Mouse (Mus musculus): ENCODE measurements around the gene Fstl3. TPM values are rescaled to one million over a fixed set of nuclear protein-coding genes. Genes with fewer than 3 reads are reported as not detected.

The Fstl3 gene
- total and polyA plus RNA-seq, 3 experiments = 0.05 to 0.22 TPM; not detected in 1

GRCm38 (mm10) chr10:79745411-79745810 lies 31.7 kb upstream of the Fstl3 start:
- ATAC-seq (ENCODE audit: extremely low read depth, insufficient number of reproducible peaks, low FRiP score, poor library complexity, severe bottlenecking) = no peak
- H3K36me3 ChIP-seq (replicated peaks) = peaks cover 50% of the 10 kb centered on the region
- no peaks in the 10 kb centered on the region for H3K9me3 ChIP-seq (replicated peaks)
- H3K27me3 ChIP-seq (ENCODE audit: insufficient read depth, low read length) = no peaks in the 10 kb centered on the region
- DNase-seq (ENCODE audit: low spot score) = no peak
- peak overlapping the region; percentile 74 for H3K4me3 ChIP-seq (ENCODE audit: low read depth, low read length)
- peaks cover 33% of the 10 kb centered on the region for H3K4me1 ChIP-seq (ENCODE audit: insufficient read depth, low read depth, low read length)
- TF ChIP-seq POLR2AphosphoS5 (IDR thresholded peaks at IDR 0.05; ENCODE audit: insufficient replicate concordance, low read depth, low read length) (no peak), GATA1 (IDR thresholded peaks at IDR 0.05; ENCODE audit: borderline replicate concordance, low read length) (no peak), CTCF (IDR thresholded peaks at IDR 0.05; ENCODE audit: low read depth, low read length) (no peak), GATA2 (IDR thresholded peaks at IDR 0.05; ENCODE audit: borderline replicate concordance, low read depth, low read length) (no peak), TAL1 (conservative IDR thresholded peaks at IDR 0.05; ENCODE audit: low read depth, low read length) (no peak)

- no peak for TF ChIP-seq POLR2AphosphoS5 (IDR thresholded peaks at IDR 0.05; ENCODE audit: insufficient replicate concordance, low read depth, low read length)
- TF ChIP-seq CTCF (IDR thresholded peaks at IDR 0.05; ENCODE audit: low read depth, low read length) = no peak
- no peak for TF ChIP-seq GATA2 (IDR thresholded peaks at IDR 0.05; ENCODE audit: borderline replicate concordance, low read depth, low read length)
- no peak for TF ChIP-seq GATA1 (IDR thresholded peaks at IDR 0.05; ENCODE audit: borderline replicate concordance, low read length)
- TF ChIP-seq TAL1 (conservative IDR thresholded peaks at IDR 0.05; ENCODE audit: low read depth, low read length) = no peak
- DNase-seq (ENCODE audit: low spot score) (peak; percentile 95), ATAC-seq (ENCODE audit: extremely low read depth, insufficient number of reproducible peaks, low FRiP score, poor library complexity, severe bottlenecking) (peak; percentile 96)
- peaks cover 43% of the 10 kb centered on the region for H3K36me3 ChIP-seq (replicated peaks)
- peaks cover 32% of the 10 kb centered on the region for H3K4me1 ChIP-seq (ENCODE audit: insufficient read depth, low read depth, low read length)
- no peaks in the 10 kb centered on the region for H3K9me3 ChIP-seq (replicated peaks)
- peak within 1 kb of the TSS; percentile 74 for H3K4me3 ChIP-seq (ENCODE audit: low read depth, low read length)
- H3K27me3 ChIP-seq (ENCODE audit: insufficient read depth, low read length) = no peaks in the 10 kb centered on the region
These were observed 30.9 kb upstream of the Fstl3 start, which contains the start of gene Polrmt for GRCm38 (mm10) chr10:79745898-79746773. Gene Polrmt (minus strand): TSS chr10:79746581.

- Histone ChIP-seq H3K27me3 (ENCODE audit: insufficient read depth, low read length) (peaks cover 4% of the 10 kb centered on the region), H3K4me3 (ENCODE audit: low read depth, low read length) (peak overlapping the region; percentile 74; the same call in 1 of the 2 replicates), H3K4me1 (ENCODE audit: insufficient read depth, low read depth, low read length) (peaks cover 32% of the 10 kb centered on the region), H3K36me3 (replicated peaks) (peaks cover 37% of the 10 kb centered on the region), H3K9me3 (replicated peaks) (no peaks in the 10 kb centered on the region)
- DNase-seq (ENCODE audit: low spot score) (no peak), ATAC-seq (ENCODE audit: extremely low read depth, insufficient number of reproducible peaks, low FRiP score, poor library complexity, severe bottlenecking) (no peak)
- TF ChIP-seq GATA2 (IDR thresholded peaks at IDR 0.05; ENCODE audit: borderline replicate concordance, low read depth, low read length) = no peak
- no peak for TF ChIP-seq GATA1 (IDR thresholded peaks at IDR 0.05; ENCODE audit: borderline replicate concordance, low read length)
- no peak for TF ChIP-seq TAL1 (conservative IDR thresholded peaks at IDR 0.05; ENCODE audit: low read depth, low read length)
- TF ChIP-seq CTCF (IDR thresholded peaks at IDR 0.05; ENCODE audit: low read depth, low read length) = no peak
- no peak for TF ChIP-seq POLR2AphosphoS5 (IDR thresholded peaks at IDR 0.05; ENCODE audit: insufficient replicate concordance, low read depth, low read length)
These were observed 30.3 kb upstream of the Fstl3 start for GRCm38 (mm10) chr10:79746774-79747151.

- TF ChIP-seq GATA1 (IDR thresholded peaks at IDR 0.05; ENCODE audit: borderline replicate concordance, low read length) (no peak), GATA2 (IDR thresholded peaks at IDR 0.05; ENCODE audit: borderline replicate concordance, low read depth, low read length) (no peak), TAL1 (conservative IDR thresholded peaks at IDR 0.05; ENCODE audit: low read depth, low read length) (no peak), CTCF (IDR thresholded peaks at IDR 0.05; ENCODE audit: low read depth, low read length) (no peak), POLR2AphosphoS5 (IDR thresholded peaks at IDR 0.05; ENCODE audit: insufficient replicate concordance, low read depth, low read length) (no peak)
These were observed 28.6 kb upstream of the Fstl3 start for GRCm38 (mm10) chr10:79748496-79748895.

GRCm38 (mm10) chr10:79754856-79755516 lies 22.1 kb upstream of the Fstl3 start, which contains the start of gene Fgf22:
Gene Fgf22 (plus strand): TSS chr10:79755076.
- H3K9me3 ChIP-seq (replicated peaks) = 0 out of 2 replicates have a peak, but pooled peaks cover 3% of the 10 kb centered on the region
- H3K36me3 ChIP-seq (replicated peaks) = peaks cover 49% of the 10 kb centered on the region
- H3K4me1 ChIP-seq (ENCODE audit: insufficient read depth, low read depth, low read length) = peaks cover 15% of the 10 kb centered on the region
- ATAC-seq (ENCODE audit: extremely low read depth, insufficient number of reproducible peaks, low FRiP score, poor library complexity, severe bottlenecking) (no peak), DNase-seq (ENCODE audit: low spot score) (no peak)
- peak within 1 kb of the TSS; percentile 27; the same call in 1 of the 2 replicates for H3K4me3 ChIP-seq (ENCODE audit: low read depth, low read length)
- peaks cover 11% of the 10 kb centered on the region for H3K27me3 ChIP-seq (ENCODE audit: insufficient read depth, low read length)
- TF ChIP-seq POLR2AphosphoS5 (IDR thresholded peaks at IDR 0.05; ENCODE audit: insufficient replicate concordance, low read depth, low read length) = no peak
- no peak for TF ChIP-seq TAL1 (conservative IDR thresholded peaks at IDR 0.05; ENCODE audit: low read depth, low read length)
- TF ChIP-seq GATA1 (IDR thresholded peaks at IDR 0.05; ENCODE audit: borderline replicate concordance, low read length) = no peak
- TF ChIP-seq GATA2 (IDR thresholded peaks at IDR 0.05; ENCODE audit: borderline replicate concordance, low read depth, low read length) = no peak
- TF ChIP-seq CTCF (IDR thresholded peaks at IDR 0.05; ENCODE audit: low read depth, low read length) = no peak

More at GRCm38 (mm10) chr10:79748496-79748895, 28.6 kb upstream of the Fstl3 start:
- no peak for DNase-seq (ENCODE audit: low spot score)
- Histone ChIP-seq H3K4me1 (ENCODE audit: insufficient read depth, low read depth, low read length) (peaks cover 32% of the 10 kb centered on the region), H3K4me3 (ENCODE audit: low read depth, low read length) (no peak overlapping the region), H3K36me3 (replicated peaks) (peaks cover 20% of the 10 kb centered on the region), H3K9me3 (replicated peaks) (no peaks in the 10 kb centered on the region), H3K27me3 (ENCODE audit: insufficient read depth, low read length) (peaks cover 7% of the 10 kb centered on the region)
- no peak for ATAC-seq (ENCODE audit: extremely low read depth, insufficient number of reproducible peaks, low FRiP score, poor library complexity, severe bottlenecking)
